Mouse (Mus musculus) cerebellum, postnatal 14 days (tissue): Measurements from ENCODE around the gene Fzd5.

ENCODE experiments used
- DNase-seq, 2 experiments: peaks; one replicate each; pipeline ENCODE4 v3.0.0; 2021; ENCODE audit warnings: mixed read lengths in 2 of 2

Fzd5 gene

GRCm38 (mm10) chr1:64733453-64734245 is 3.9 kb downstream of the Fzd5 start:
- no peak for DNase-seq

- no peak for DNase-seq
Observed at GRCm38 (mm10) chr1:64732637-64733200, 4.8 kb downstream of the Fzd5 start.

GRCm38 (mm10) chr1:64732161-64732560 is 5.4 kb downstream of the Fzd5 start:
- DNase-seq = no peak

GRCm38 (mm10) chr1:64731341-64732020 is 6.1 kb downstream of the Fzd5 start:
- no peak for DNase-seq

GRCm38 (mm10) chr1:64730046-64730445 is 7.5 kb downstream of the Fzd5 start:
- no peak for DNase-seq

- DNase-seq = no peak
Observed at GRCm38 (mm10) chr1:64721034-64721587, 16.4 kb downstream of the Fzd5 start.

- DNase-seq = peak; percentile 84 to 87
Observed at GRCm38 (mm10) chr1:64717504-64717903, 20.0 kb downstream of the Fzd5 start.

- DNase-seq = no peak
Observed at GRCm38 (mm10) chr1:64716589-64717304, 20.8 kb downstream of the Fzd5 start.

- no peak for DNase-seq
Observed at GRCm38 (mm10) chr1:64715458-64715857, 22.1 kb downstream of the Fzd5 start.

GRCm38 (mm10) chr1:64712006-64712760 is 25.4 kb downstream of the Fzd5 start:
- DNase-seq = no peak

- peak; percentile 28 to 30 for DNase-seq
Observed at GRCm38 (mm10) chr1:64709891-64710290, 27.7 kb downstream of the Fzd5 start.

- no peak for DNase-seq
Observed at GRCm38 (mm10) chr1:64706610-64707009, 30.9 kb downstream of the Fzd5 start.

GRCm38 (mm10) chr1:64705230-64705629 is 32.3 kb downstream of the Fzd5 start:
- peak; percentile 73 to 77 for DNase-seq

- no peak for DNase-seq
Observed at GRCm38 (mm10) chr1:64701780-64702179, 35.8 kb downstream of the Fzd5 start.

GRCm38 (mm10) chr1:64695156-64695555 is 42.4 kb downstream of the Fzd5 start:
- DNase-seq = no peak

- no peak for DNase-seq
Observed at GRCm38 (mm10) chr1:64691581-64691980, 46.0 kb downstream of the Fzd5 start.

- DNase-seq = peak in 1 of 2 experiments; percentile 64
Observed at GRCm38 (mm10) chr1:64691121-64691551, 46.4 kb downstream of the Fzd5 start.

GRCm38 (mm10) chr1:64690213-64691013 is 47.1 kb downstream of the Fzd5 start, which contains the start of gene Ccnyl1:
Gene Ccnyl1 (plus strand): TSS chr1:64690455.
- peak; percentile 98 for DNase-seq

- peak in 1 of 2 experiments; percentile 6 for DNase-seq
Observed at GRCm38 (mm10) chr1:64689561-64690212, 47.9 kb downstream of the Fzd5 start.

- no peak for DNase-seq
Observed at GRCm38 (mm10) chr1:64688046-64688445, 49.5 kb downstream of the Fzd5 start.
